Mouse (Mus musculus): ENCODE measurements around the gene Fsd1.

- no peak for TF ChIP-seq CTCF (conservative IDR thresholded peaks at IDR 0.05 in 1 of 2, IDR thresholded peaks at IDR 0.05 in 1 of 2; ENCODE audit: low read depth in 2 of 2, low read length in 2 of 2)
- TF ChIP-seq E2F4 (IDR thresholded peaks at IDR 0.05; ENCODE audit: insufficient replicate concordance, low read depth, low read length), result no peak
- no peak for TF ChIP-seq NRF1 (IDR thresholded peaks at IDR 0.05; ENCODE audit: low read depth, low read length)
- no peak for TF ChIP-seq POLR2A (IDR thresholded peaks at IDR 0.05; ENCODE audit: low read depth, low read length)
- TF ChIP-seq MEF2A (IDR thresholded peaks at IDR 0.05; ENCODE audit: borderline replicate concordance, low read depth, low read length), result no peak
- TF ChIP-seq ZNF384 (IDR thresholded peaks at IDR 0.05; ENCODE audit: low read depth, low read length), result no peak
- TF ChIP-seq KAT2A (IDR thresholded peaks at IDR 0.05; ENCODE audit: insufficient replicate concordance, low read length), result no peak
- TF ChIP-seq TCF12 (IDR thresholded peaks at IDR 0.05; ENCODE audit: low read depth, low read length), result no peak
- no peak for TF ChIP-seq PAX5 (IDR thresholded peaks at IDR 0.05; ENCODE audit: low read length)
- no peak for TF ChIP-seq MYC (IDR thresholded peaks at IDR 0.05; ENCODE audit: low read depth, low read length)
Observed at GRCm38 (mm10) chr17:55963171-55963570, 23.1 kb upstream of the Fsd1 start.

All from CH12.LX (cell line).